Mouse (Mus musculus): ENCODE data around the gene Neurod1.

DNA sequence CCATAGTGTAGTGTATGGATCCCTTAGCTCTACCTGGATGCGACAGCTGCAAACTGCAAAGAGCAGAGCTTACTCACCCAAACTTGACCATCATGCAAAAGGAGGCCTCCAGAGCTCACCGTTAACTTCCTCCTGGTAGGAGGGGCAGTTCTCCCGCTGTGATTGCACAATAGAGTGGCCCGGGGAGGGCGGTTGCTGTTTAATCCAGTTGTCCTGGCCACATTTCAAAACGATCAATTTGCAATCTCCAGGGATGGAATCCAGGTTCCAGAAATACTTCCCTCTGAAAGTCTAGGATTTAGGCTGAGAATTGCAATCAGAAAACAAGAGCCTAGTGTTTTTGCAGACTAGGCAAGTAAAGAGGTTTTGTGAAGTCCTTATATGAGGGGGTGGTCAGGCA lies 26.9 kb downstream of the Neurod1 start:
- TF ChIP-seq CTCF (IDR thresholded peaks at IDR 0.05; ENCODE audit: borderline replicate concordance, control insufficient read depth, extremely low read depth, insufficient read depth, low read length, poor library complexity): no peak
- no peak for TF ChIP-seq POLR2A (IDR thresholded peaks at IDR 0.05; ENCODE audit: control insufficient read depth, extremely low read depth, insufficient read depth, low read length, poor library complexity)
